Mouse (Mus musculus) lung, postnatal 0 days (tissue): ENCODE data around the gene Cetn2.

Experiments used
- CTCF ChIP-seq: IDR thresholded peaks from 2 replicates; pipeline ENCODE4 v1.5.1; 2016; ENCODE audit warnings: antibody characterized with exemption, mild to moderate bottlenecking
- EP300 ChIP-seq: IDR thresholded peaks from 2 replicates; pipeline ENCODE4 v1.6.1; 2016; ENCODE audit warnings: antibody characterized with exemption, mild to moderate bottlenecking, control low read depth

DNA sequence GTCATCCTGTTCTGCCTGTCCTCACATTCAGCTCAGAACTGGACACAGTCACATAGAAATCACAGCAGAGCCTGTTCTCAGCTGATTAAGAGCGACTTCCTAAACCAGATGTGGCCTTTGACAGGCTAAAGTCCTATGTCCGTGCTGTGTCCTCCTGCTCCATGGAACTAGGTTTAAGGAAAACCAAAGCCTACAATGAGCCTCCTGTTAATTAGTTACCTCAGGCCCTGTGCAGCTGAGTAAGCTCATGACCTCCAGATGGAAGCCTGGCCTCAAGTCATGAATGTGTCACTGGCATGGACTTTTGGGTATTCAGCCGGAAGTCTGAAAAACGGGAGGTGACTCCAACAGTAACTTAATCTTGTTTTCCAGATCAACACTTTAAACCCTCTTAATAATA, 35.3 kb upstream of the Cetn2 start:
- no peak for TF ChIP-seq CTCF
- no peak for TF ChIP-seq EP300
